Mouse (Mus musculus): ENCODE data around the gene Adgrg6. TPM values are rescaled to one million over a fixed set of nuclear protein-coding genes. Genes with fewer than 3 reads are reported as not detected.

Gene Adgrg6
- total RNA-seq (2021): 1 to 10 TPM; 2.9 to 3.2 TPM

- DNase-seq (ENCODE audit: low spot score in 2 of 2): peak; percentile 7 to 9
These were observed at the start of gene Adgrg6 for GRCm38 (mm10) chr10:14544941-14545717. Adgrg6 (minus strand) TSS chr10:14545659.

GRCm38 (mm10) chr10:14592215-14592614, 46.8 kb upstream of the Adgrg6 start:
- no peak for DNase-seq (ENCODE audit: low spot score in 2 of 2)
- intact Hi-C loops (cut with DNase I): no loop called here

More at GRCm38 (mm10) chr10:14544941-14545717, at the start of gene Adgrg6:
- intact Hi-C loops (cut with DNase I): no loop called here

GRCm38 (mm10) chr10:14590816-14591215, 45.4 kb upstream of the Adgrg6 start:
- no peak for DNase-seq (ENCODE audit: low spot score in 2 of 2)
- intact Hi-C loops (cut with DNase I): no loop called here

GRCm38 (mm10) chr10:14589667-14590066, 44.2 kb upstream of the Adgrg6 start:
- no peak for DNase-seq (ENCODE audit: low spot score in 2 of 2)

GRCm38 (mm10) chr10:14583496-14583895, 38.0 kb upstream of the Adgrg6 start:
- intact Hi-C loops (cut with DNase I): no loop called here
- DNase-seq (ENCODE audit: low spot score in 2 of 2): no peak

More at GRCm38 (mm10) chr10:14589667-14590066, 44.2 kb upstream of the Adgrg6 start:
- intact Hi-C loops (cut with DNase I): no loop called here

DNA sequence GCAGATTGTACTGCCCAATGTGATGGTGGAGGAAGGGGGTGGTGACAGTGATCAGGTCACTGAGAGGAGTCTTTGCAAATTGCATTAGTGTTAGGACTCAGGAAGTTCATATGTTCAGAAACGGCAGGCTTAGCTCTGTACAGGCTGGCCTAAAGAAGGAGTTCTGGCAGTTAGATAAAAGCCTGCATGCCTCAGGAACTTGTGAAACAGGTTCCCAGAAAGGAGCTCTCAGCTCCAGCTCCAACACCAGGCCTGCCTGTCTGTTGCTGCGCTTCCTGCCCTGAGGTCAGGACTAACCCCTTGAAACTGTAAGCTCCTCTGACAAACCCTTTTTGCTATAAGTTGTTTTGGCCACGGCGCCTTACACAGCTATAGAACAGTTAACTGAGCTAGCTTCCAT, 28.8 kb upstream of the Adgrg6 start:
- intact Hi-C loops (cut with DNase I): no loop called here
- DNase-seq (ENCODE audit: low spot score in 2 of 2): no peak

GRCm38 (mm10) chr10:14571143-14571542, 25.7 kb upstream of the Adgrg6 start:
- no peak for DNase-seq (ENCODE audit: low spot score in 2 of 2)
- intact Hi-C loops (cut with DNase I): no loop called here

DNA sequence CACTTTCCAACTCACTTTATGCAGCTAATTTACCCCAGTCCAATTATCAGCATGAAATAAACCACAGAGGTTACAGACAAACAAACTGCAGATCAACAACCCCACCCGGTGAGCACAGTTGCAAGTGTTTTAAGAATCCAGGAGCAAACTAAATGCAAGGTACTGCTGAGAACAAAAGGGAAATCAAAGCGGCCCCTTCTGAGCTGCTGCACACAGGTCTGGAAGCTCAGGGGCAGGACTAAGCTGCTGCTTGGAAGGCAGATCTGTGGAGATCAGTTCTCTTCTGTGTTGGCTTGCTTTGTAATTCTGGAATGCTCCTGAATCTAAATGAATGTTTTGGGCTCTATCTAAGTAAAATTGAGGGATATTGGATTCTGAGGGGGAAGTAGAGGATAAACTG, 25.2 kb upstream of the Adgrg6 start:
- DNase-seq (ENCODE audit: low spot score in 2 of 2): no peak
- intact Hi-C loops (cut with DNase I): no loop called here

DNA sequence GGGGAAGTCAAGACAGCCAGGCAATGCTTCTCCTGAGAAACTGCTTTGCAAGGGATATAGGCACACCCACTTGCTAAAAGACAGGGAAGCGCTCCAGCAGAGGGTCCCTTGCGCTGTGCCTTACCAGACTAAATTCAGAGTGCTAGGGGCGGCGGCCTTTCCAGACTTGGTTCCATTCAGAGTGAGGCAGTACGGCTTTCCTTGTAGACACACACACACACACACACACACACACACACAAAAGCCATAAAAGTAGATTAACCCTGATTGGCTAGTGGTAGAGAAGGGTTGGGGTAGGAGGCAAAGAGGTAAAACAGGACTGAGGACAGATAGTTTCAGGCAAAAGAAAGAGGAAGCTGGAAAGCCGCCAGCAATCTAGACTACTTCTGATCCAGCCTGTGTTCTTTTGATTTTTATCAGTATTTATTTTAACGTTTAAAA, 672 bp upstream of the Adgrg6 start:
- DNase-seq (ENCODE audit: low spot score in 2 of 2): no peak
- intact Hi-C loops (cut with DNase I): no loop called here

GRCm38 (mm10) chr10:14544608-14544940, 885 bp downstream of the Adgrg6 start:
- DNase-seq (ENCODE audit: low spot score in 2 of 2): peak; percentile 4 to 7
- intact Hi-C loops (cut with DNase I): no loop called here

GRCm38 (mm10) chr10:14543511-14544067, 1.9 kb downstream of the Adgrg6 start:
- intact Hi-C loops (cut with DNase I): no loop called here
- DNase-seq (ENCODE audit: low spot score in 2 of 2): no peak

DNA sequence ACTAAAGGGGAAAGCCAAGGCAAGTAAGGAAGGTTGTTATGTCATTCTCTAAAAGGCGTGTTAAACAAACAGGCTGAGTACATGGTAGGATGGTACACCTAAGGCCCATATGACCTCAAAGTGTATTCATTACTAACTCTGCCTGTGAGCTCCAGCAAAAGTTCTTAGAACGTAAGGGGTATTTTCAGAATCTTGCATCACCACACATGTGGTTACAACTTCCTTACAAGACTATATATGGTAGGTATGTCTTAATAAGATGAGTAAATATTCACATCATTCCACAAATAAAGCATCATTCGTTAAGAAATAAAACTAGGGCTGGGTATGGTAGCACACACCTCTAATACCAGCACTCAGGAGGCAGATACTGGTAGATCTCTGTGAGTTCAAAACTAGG, 8.4 kb downstream of the Adgrg6 start:
- DNase-seq (ENCODE audit: low spot score in 2 of 2): no peak
- intact Hi-C loops (cut with DNase I): no loop called here

GRCm38 (mm10) chr10:14531090-14531489, 14.4 kb downstream of the Adgrg6 start:
- DNase-seq (ENCODE audit: low spot score in 2 of 2): no peak
- intact Hi-C loops (cut with DNase I): no loop called here

GRCm38 (mm10) chr10:14530670-14531069, 14.8 kb downstream of the Adgrg6 start:
- intact Hi-C loops (cut with DNase I): no loop called here

GRCm38 (mm10) chr10:14527765-14528164, 17.7 kb downstream of the Adgrg6 start:
- DNase-seq (ENCODE audit: low spot score in 2 of 2): no peak
- intact Hi-C loops (cut with DNase I): no loop called here

More at GRCm38 (mm10) chr10:14530670-14531069, 14.8 kb downstream of the Adgrg6 start:
- no peak for DNase-seq (ENCODE audit: low spot score in 2 of 2)

GRCm38 (mm10) chr10:14522729-14523128, 22.7 kb downstream of the Adgrg6 start:
- no peak for DNase-seq (ENCODE audit: low spot score in 2 of 2)

GRCm38 (mm10) chr10:14520912-14521675, 24.4 kb downstream of the Adgrg6 start:
- no peak for DNase-seq (ENCODE audit: low spot score in 2 of 2)
- intact Hi-C loops (cut with DNase I): no loop called here

More at GRCm38 (mm10) chr10:14522729-14523128, 22.7 kb downstream of the Adgrg6 start:
- intact Hi-C loops (cut with DNase I): no loop called here

GRCm38 (mm10) chr10:14517909-14518308, 27.6 kb downstream of the Adgrg6 start:
- intact Hi-C loops (cut with DNase I): no loop called here
- no peak for DNase-seq (ENCODE audit: low spot score in 2 of 2)

DNA sequence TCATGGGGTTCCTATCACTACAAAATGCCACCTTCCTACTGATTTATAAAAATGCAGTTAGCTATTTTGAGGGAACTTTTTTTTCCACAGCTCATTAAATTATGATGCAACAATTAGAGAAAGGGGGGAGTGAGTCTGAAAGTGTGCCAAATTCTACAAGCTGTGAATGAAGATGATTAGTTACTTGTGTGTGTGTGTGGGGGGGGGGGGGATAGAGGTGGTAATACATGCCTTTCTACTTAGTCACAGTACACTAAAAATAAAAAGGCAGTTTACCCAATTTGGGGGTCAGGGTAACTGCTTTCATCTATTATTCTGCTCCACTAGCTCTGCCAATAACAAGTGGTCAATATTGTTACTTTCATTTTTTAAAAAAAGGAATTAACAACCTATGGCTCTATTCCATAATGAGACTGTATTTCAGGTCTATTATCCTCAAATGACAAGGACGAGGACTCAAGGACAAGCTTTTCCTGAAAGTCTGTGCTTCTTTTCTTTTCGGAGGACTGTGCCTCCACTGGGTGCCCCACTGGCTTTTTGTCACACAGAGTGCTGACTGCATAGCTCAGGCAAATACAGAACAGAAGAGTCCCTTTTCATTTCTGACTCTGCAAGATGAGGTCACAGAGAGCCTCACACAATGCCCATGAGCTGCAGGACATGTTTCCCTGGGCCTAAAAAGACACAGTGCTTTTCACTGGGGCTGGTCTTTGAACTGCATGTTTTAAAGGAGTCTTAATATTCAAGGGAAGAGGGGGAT, 33.4 kb downstream of the Adgrg6 start:
- intact Hi-C loops (cut with DNase I): no loop called here
- DNase-seq (ENCODE audit: low spot score in 2 of 2): no peak

GRCm38 (mm10) chr10:14511157-14511556, 34.3 kb downstream of the Adgrg6 start:
- intact Hi-C loops (cut with DNase I): no loop called here
- DNase-seq (ENCODE audit: low spot score in 2 of 2): no peak

All from left cerebral cortex, postnatal 36 days (tissue).